Mouse (Mus musculus) megakaryocyte, embryonic 14.5 days (primary cell): Measurements from ENCODE around the gene Senp1.

Experiments used
- FLI1 ChIP-seq: IDR thresholded peaks from 2 replicates; pipeline ENCODE4 v1.6.1; 2012; ENCODE audit warnings: low read length, inconsistent platforms, mixed read lengths
- GATA1 ChIP-seq: IDR thresholded peaks from 3 replicates; pipeline ENCODE4 v1.6.1; 2012; ENCODE audit warnings: mixed read lengths, low read length, inconsistent platforms, borderline replicate concordance

DNA sequence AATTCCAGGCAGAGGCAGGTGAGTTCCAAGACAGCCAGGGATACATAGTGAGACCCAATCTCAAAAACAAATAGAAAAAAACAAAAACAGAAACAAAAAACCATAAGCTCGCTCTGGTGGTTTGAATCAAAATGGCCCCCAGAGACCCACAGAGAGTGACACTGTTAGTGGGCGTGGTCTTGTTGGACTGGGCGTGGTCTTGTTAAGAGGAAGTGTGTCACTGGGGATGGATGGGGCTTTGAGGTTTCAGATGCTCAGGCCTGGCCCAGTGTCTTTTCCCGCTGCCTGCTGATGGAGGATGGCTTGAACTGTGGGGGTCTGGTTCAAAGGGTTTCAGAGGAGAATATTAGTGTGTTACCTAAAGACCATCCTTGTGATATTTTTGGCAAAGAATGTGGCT, 75.6 kb downstream of the Senp1 start:
- TF ChIP-seq FLI1 (no peak), GATA1 (no peak)
